Mouse (Mus musculus): ENCODE results near the gene Hsd17b2. TPM values are rescaled to one million over a fixed set of nuclear protein-coding genes. Genes with fewer than 3 reads are reported as not detected.
A peak's percentile ranks its signal among the peaks of the same experiment; 100 is the strongest.

The Hsd17b2 gene
- polyA plus RNA-seq, 1 experiment from 2014 or later = 38.3 TPM

- 51% methylated on average over 10 of the region's 10 CpGs for WGBS
- H3K36me3 ChIP-seq = no peaks in the 10 kb centered on the region
- peaks cover 9% of the 10 kb centered on the region for H3K4me1 ChIP-seq (replicated peaks)
- no peaks in the 10 kb centered on the region for H3K9me3 ChIP-seq
- H3K27ac ChIP-seq = peak overlapping the region; percentile 70
- ATAC-seq = peak; percentile 88
- peak overlapping the region; percentile 38 for H3K4me2 ChIP-seq (replicated peaks)
- H3K4me3 ChIP-seq (replicated peaks) = no peak overlapping the region
- H3K27me3 ChIP-seq (replicated peaks) = no peaks in the 10 kb centered on the region
- no peak overlapping the region for H3K9ac ChIP-seq
These were observed 17.7 kb upstream of the Hsd17b2 start for GRCm38 (mm10) chr8:117683925-117684472.

- H3K27ac ChIP-seq = peak overlapping the region; percentile 70
- peak; percentile 68 for ATAC-seq
These were observed 17.2 kb upstream of the Hsd17b2 start for GRCm38 (mm10) chr8:117684504-117684903.

GRCm38 (mm10) chr8:117687890-117688289 is 13.8 kb upstream of the Hsd17b2 start:
- no peaks in the 10 kb centered on the region for H3K9me3 ChIP-seq
- 78% methylated on average over 7 of the region's 7 CpGs for WGBS

More at GRCm38 (mm10) chr8:117684504-117684903, 17.2 kb upstream of the Hsd17b2 start:
- Histone ChIP-seq H3K27me3 (replicated peaks) (no peaks in the 10 kb centered on the region), H3K9ac (no peak overlapping the region), H3K4me2 (replicated peaks) (peak overlapping the region; percentile 38), H3K9me3 (no peaks in the 10 kb centered on the region), H3K4me1 (replicated peaks) (peaks cover 9% of the 10 kb centered on the region), H3K4me3 (replicated peaks) (no peak overlapping the region), H3K36me3 (no peaks in the 10 kb centered on the region)
- WGBS = 17% methylated on average over 11 of the region's 11 CpGs

GRCm38 (mm10) chr8:117692131-117692530 is 9.6 kb upstream of the Hsd17b2 start:
- H3K4me1 ChIP-seq (replicated peaks) = no peaks in the 10 kb centered on the region
- no peaks in the 10 kb centered on the region for H3K9me3 ChIP-seq
- peak; percentile 86 for ATAC-seq
- no peaks in the 10 kb centered on the region for H3K27me3 ChIP-seq (replicated peaks)
- WGBS = 78% methylated on average over 4 of the region's 4 CpGs
- H3K9ac ChIP-seq = no peak overlapping the region
- H3K4me2 ChIP-seq (replicated peaks) = no peak overlapping the region
- no peaks in the 10 kb centered on the region for H3K36me3 ChIP-seq
- peak overlapping the region; percentile 40; the same call in 1 of the 2 replicates for H3K27ac ChIP-seq
- no peak overlapping the region for H3K4me3 ChIP-seq (replicated peaks)

More at GRCm38 (mm10) chr8:117687890-117688289, 13.8 kb upstream of the Hsd17b2 start:
- Histone ChIP-seq H3K9ac (no peak overlapping the region), H3K27ac (no peak overlapping the region), H3K36me3 (no peaks in the 10 kb centered on the region), H3K4me2 (replicated peaks) (no peak overlapping the region), H3K27me3 (replicated peaks) (no peaks in the 10 kb centered on the region), H3K4me1 (replicated peaks) (peaks cover 9% of the 10 kb centered on the region), H3K4me3 (replicated peaks) (no peak overlapping the region)
- ATAC-seq = no peak

- Histone ChIP-seq H3K4me3 (replicated peaks) (no peak overlapping the region), H3K9me3 (no peaks in the 10 kb centered on the region), H3K36me3 (no peaks in the 10 kb centered on the region), H3K4me1 (replicated peaks) (no peaks in the 10 kb centered on the region), H3K27me3 (replicated peaks) (no peaks in the 10 kb centered on the region), H3K27ac (peak overlapping the region; percentile 38; the same call in 1 of the 2 replicates), H3K4me2 (replicated peaks) (no peak overlapping the region), H3K9ac (no peak overlapping the region)
- 59% methylated on average over 1 of the region's 1 CpGs for WGBS
- peak; percentile 63 for ATAC-seq
These were observed 6.1 kb upstream of the Hsd17b2 start for GRCm38 (mm10) chr8:117695636-117696035.

- Histone ChIP-seq H3K4me1 (replicated peaks) (0 out of 2 replicates have a peak, but pooled peaks cover 2% of the 10 kb centered on the region), H3K36me3 (no peaks in the 10 kb centered on the region), H3K27ac (no peak overlapping the region), H3K4me3 (replicated peaks) (no peak overlapping the region), H3K27me3 (replicated peaks) (no peaks in the 10 kb centered on the region), H3K9me3 (no peaks in the 10 kb centered on the region), H3K9ac (no peak overlapping the region), H3K4me2 (replicated peaks) (no peak overlapping the region)
- no peak for ATAC-seq
- WGBS = 47% methylated on average over 5 of the region's 5 CpGs
These were observed 4.5 kb upstream of the Hsd17b2 start for GRCm38 (mm10) chr8:117697248-117697647.

GRCm38 (mm10) chr8:117700699-117701098 is 1.0 kb upstream of the Hsd17b2 start:
- 61% methylated on average over 8 of the region's 8 CpGs for WGBS
- Histone ChIP-seq H3K9ac (no peak overlapping the region), H3K9me3 (no peaks in the 10 kb centered on the region), H3K4me1 (replicated peaks) (0 out of 2 replicates have a peak, but pooled peaks cover 2% of the 10 kb centered on the region), H3K36me3 (no peaks in the 10 kb centered on the region), H3K27me3 (replicated peaks) (no peaks in the 10 kb centered on the region), H3K4me3 (replicated peaks) (no peak overlapping the region), H3K4me2 (replicated peaks) (peak overlapping the region; percentile 49), H3K27ac (peak overlapping the region; percentile 88)
- ATAC-seq = peak; percentile 79

- ATAC-seq = peak; percentile 1; the same call in 1 of the 2 replicates
- H3K4me2 ChIP-seq (replicated peaks) = peak overlapping the region; percentile 49
- H3K36me3 ChIP-seq = no peaks in the 10 kb centered on the region
- 0 out of 2 replicates have a peak, but pooled peaks cover 2% of the 10 kb centered on the region for H3K4me1 ChIP-seq (replicated peaks)
- no peaks in the 10 kb centered on the region for H3K9me3 ChIP-seq
- peak overlapping the region; percentile 88 for H3K27ac ChIP-seq
- WGBS = 75% methylated on average over 8 of the region's 8 CpGs
- no peak overlapping the region for H3K9ac ChIP-seq
- no peak overlapping the region; the same call in 1 of the 2 replicates for H3K4me3 ChIP-seq (replicated peaks)
- H3K27me3 ChIP-seq (replicated peaks) = no peaks in the 10 kb centered on the region
These were observed 458 bp upstream of the Hsd17b2 start for GRCm38 (mm10) chr8:117701246-117701645.

GRCm38 (mm10) chr8:117702701-117703100 is 997 bp downstream of the Hsd17b2 start:
- Histone ChIP-seq H3K4me3 (replicated peaks) (peak overlapping the region; percentile 35), H3K9ac (no peak overlapping the region), H3K4me2 (replicated peaks) (peak overlapping the region; percentile 49), H3K4me1 (replicated peaks) (0 out of 2 replicates have a peak, but pooled peaks cover 2% of the 10 kb centered on the region), H3K27me3 (replicated peaks) (no peaks in the 10 kb centered on the region), H3K27ac (peak overlapping the region; percentile 88), H3K9me3 (no peaks in the 10 kb centered on the region), H3K36me3 (no peaks in the 10 kb centered on the region)
- WGBS = 40% methylated on average over 10 of the region's 10 CpGs
- ATAC-seq = 0 out of 2 replicates have a peak, but pooled peaks have one; percentile 5

GRCm38 (mm10) chr8:117706141-117706540 is 4.4 kb downstream of the Hsd17b2 start:
- no peaks in the 10 kb centered on the region for H3K9me3 ChIP-seq
- H3K9ac ChIP-seq = no peak overlapping the region
- H3K36me3 ChIP-seq = no peaks in the 10 kb centered on the region
- H3K4me2 ChIP-seq (replicated peaks) = no peak overlapping the region
- no peaks in the 10 kb centered on the region for H3K27me3 ChIP-seq (replicated peaks)
- 87% methylated on average over 4 of the region's 4 CpGs for WGBS
- no peak overlapping the region for H3K27ac ChIP-seq
- H3K4me3 ChIP-seq (replicated peaks) = no peak overlapping the region
- ATAC-seq = no peak
- no peaks in the 10 kb centered on the region for H3K4me1 ChIP-seq (replicated peaks)

- Histone ChIP-seq H3K9me3 (no peaks in the 10 kb centered on the region), H3K9ac (no peak overlapping the region), H3K4me2 (replicated peaks) (no peak overlapping the region), H3K36me3 (no peaks in the 10 kb centered on the region), H3K4me1 (replicated peaks) (0 out of 2 replicates have a peak, but pooled peaks cover under 1% of the 10 kb centered on the region), H3K27me3 (replicated peaks) (no peaks in the 10 kb centered on the region), H3K27ac (no peak overlapping the region), H3K4me3 (replicated peaks) (no peak overlapping the region)
- no peak for ATAC-seq
- 64% methylated on average over 5 of the region's 5 CpGs for WGBS
These were observed 10.5 kb downstream of the Hsd17b2 start for GRCm38 (mm10) chr8:117712226-117712625.

- ATAC-seq = no peak
- no peak overlapping the region for H3K4me2 ChIP-seq (replicated peaks)
- H3K36me3 ChIP-seq = no peaks in the 10 kb centered on the region
- H3K4me1 ChIP-seq (replicated peaks) = 0 out of 2 replicates have a peak, but pooled peaks cover 5% of the 10 kb centered on the region
- 86% methylated on average over 5 of the region's 5 CpGs for WGBS
- no peak overlapping the region for H3K4me3 ChIP-seq (replicated peaks)
- H3K27me3 ChIP-seq (replicated peaks) = no peaks in the 10 kb centered on the region
- no peak overlapping the region for H3K27ac ChIP-seq
- no peaks in the 10 kb centered on the region for H3K9me3 ChIP-seq
- no peak overlapping the region for H3K9ac ChIP-seq
These were observed 12.9 kb downstream of the Hsd17b2 start for GRCm38 (mm10) chr8:117714604-117715003.

- no peaks in the 10 kb centered on the region for H3K36me3 ChIP-seq
- H3K4me3 ChIP-seq (replicated peaks) = no peak overlapping the region
- H3K9me3 ChIP-seq = no peaks in the 10 kb centered on the region
- no peak overlapping the region for H3K27ac ChIP-seq
- H3K9ac ChIP-seq = no peak overlapping the region
- H3K27me3 ChIP-seq (replicated peaks) = no peaks in the 10 kb centered on the region
- H3K4me2 ChIP-seq (replicated peaks) = no peak overlapping the region
- no peak for ATAC-seq
- H3K4me1 ChIP-seq (replicated peaks) = 0 out of 2 replicates have a peak, but pooled peaks cover 5% of the 10 kb centered on the region
- WGBS = 75% methylated on average over 5 of the region's 5 CpGs
These were observed 14.2 kb downstream of the Hsd17b2 start for GRCm38 (mm10) chr8:117715896-117716295.

Measured in intestine, embryonic 15.5 days (tissue).